Mouse (Mus musculus): ENCODE data around the gene Col9a3. TPM values are rescaled to one million over a fixed set of nuclear protein-coding genes. Genes with fewer than 3 reads are reported as not detected.

Col9a3 gene
- polyA plus RNA-seq (2012; rRNA removed) = 31.5 and 37.5 TPM in 2 replicates

- TF ChIP-seq CTCF (IDR thresholded peaks at IDR 0.05; ENCODE audit: borderline replicate concordance, extremely low read depth, insufficient read depth, insufficient read length) (no peak), POLR2A (IDR thresholded peaks at IDR 0.05; ENCODE audit: borderline replicate concordance, extremely low read depth, insufficient read depth, insufficient read length, poor library complexity, severe bottlenecking) (no peak)
- no peak for DNase-seq (ENCODE audit: low read depth)
These were observed at the start of gene Col9a3 for GRCm38 (mm10) chr2:180597490-180597889. TSS of gene Col9a3 (plus strand) at chr2:180597790.

- DNase-seq (ENCODE audit: low read depth) = peak; percentile 46
- no peak for TF ChIP-seq CTCF (IDR thresholded peaks at IDR 0.05; ENCODE audit: borderline replicate concordance, extremely low read depth, insufficient read depth, insufficient read length)
- no peak for TF ChIP-seq POLR2A (IDR thresholded peaks at IDR 0.05; ENCODE audit: borderline replicate concordance, extremely low read depth, insufficient read depth, insufficient read length, poor library complexity, severe bottlenecking)
These were observed 45.2 kb upstream of the Col9a3 start for GRCm38 (mm10) chr2:180552340-180552739.

GRCm38 (mm10) chr2:180555219-180555618, 42.4 kb upstream of the Col9a3 start:
- TF ChIP-seq CTCF (IDR thresholded peaks at IDR 0.05; ENCODE audit: borderline replicate concordance, extremely low read depth, insufficient read depth, insufficient read length) = peak; percentile 20; the same call in 1 of the 2 replicates
- no peak for TF ChIP-seq POLR2A (IDR thresholded peaks at IDR 0.05; ENCODE audit: borderline replicate concordance, extremely low read depth, insufficient read depth, insufficient read length, poor library complexity, severe bottlenecking)
- DNase-seq (ENCODE audit: low read depth) = peak; percentile 55

- TF ChIP-seq POLR2A (IDR thresholded peaks at IDR 0.05; ENCODE audit: borderline replicate concordance, extremely low read depth, insufficient read depth, insufficient read length, poor library complexity, severe bottlenecking) (no peak), CTCF (IDR thresholded peaks at IDR 0.05; ENCODE audit: borderline replicate concordance, extremely low read depth, insufficient read depth, insufficient read length) (no peak)
- no peak for DNase-seq (ENCODE audit: low read depth)
These were observed 41.1 kb upstream of the Col9a3 start for GRCm38 (mm10) chr2:180556470-180556869.

GRCm38 (mm10) chr2:180560245-180560644, 37.3 kb upstream of the Col9a3 start:
- TF ChIP-seq POLR2A (IDR thresholded peaks at IDR 0.05; ENCODE audit: borderline replicate concordance, extremely low read depth, insufficient read depth, insufficient read length, poor library complexity, severe bottlenecking) (no peak), CTCF (IDR thresholded peaks at IDR 0.05; ENCODE audit: borderline replicate concordance, extremely low read depth, insufficient read depth, insufficient read length) (peak; percentile 60; the same call in 1 of the 2 replicates)
- no peak for DNase-seq (ENCODE audit: low read depth)

- DNase-seq (ENCODE audit: low read depth) = no peak
- TF ChIP-seq POLR2A (IDR thresholded peaks at IDR 0.05; ENCODE audit: borderline replicate concordance, extremely low read depth, insufficient read depth, insufficient read length, poor library complexity, severe bottlenecking) (no peak), CTCF (IDR thresholded peaks at IDR 0.05; ENCODE audit: borderline replicate concordance, extremely low read depth, insufficient read depth, insufficient read length) (peak; percentile 5; the same call in 1 of the 2 replicates)
These were observed 35.4 kb upstream of the Col9a3 start for GRCm38 (mm10) chr2:180562146-180562545.

GRCm38 (mm10) chr2:180563296-180563695, 34.3 kb upstream of the Col9a3 start:
- no peak for TF ChIP-seq CTCF (IDR thresholded peaks at IDR 0.05; ENCODE audit: borderline replicate concordance, extremely low read depth, insufficient read depth, insufficient read length)
- no peak for TF ChIP-seq POLR2A (IDR thresholded peaks at IDR 0.05; ENCODE audit: borderline replicate concordance, extremely low read depth, insufficient read depth, insufficient read length, poor library complexity, severe bottlenecking)
- peak; percentile 11 for DNase-seq (ENCODE audit: low read depth)

- TF ChIP-seq POLR2A (IDR thresholded peaks at IDR 0.05; ENCODE audit: borderline replicate concordance, extremely low read depth, insufficient read depth, insufficient read length, poor library complexity, severe bottlenecking) (no peak), CTCF (IDR thresholded peaks at IDR 0.05; ENCODE audit: borderline replicate concordance, extremely low read depth, insufficient read depth, insufficient read length) (no peak)
- DNase-seq (ENCODE audit: low read depth) = peak; percentile 60
These were observed 33.7 kb upstream of the Col9a3 start for GRCm38 (mm10) chr2:180563841-180564240.

GRCm38 (mm10) chr2:180566240-180566913, 31.2 kb upstream of the Col9a3 start:
- TF ChIP-seq CTCF (IDR thresholded peaks at IDR 0.05; ENCODE audit: borderline replicate concordance, extremely low read depth, insufficient read depth, insufficient read length) = peak; percentile 70
- no peak for TF ChIP-seq POLR2A (IDR thresholded peaks at IDR 0.05; ENCODE audit: borderline replicate concordance, extremely low read depth, insufficient read depth, insufficient read length, poor library complexity, severe bottlenecking)
- peak; percentile 76 for DNase-seq (ENCODE audit: low read depth)

- DNase-seq (ENCODE audit: low read depth) = peak; percentile 80
- TF ChIP-seq CTCF (IDR thresholded peaks at IDR 0.05; ENCODE audit: borderline replicate concordance, extremely low read depth, insufficient read depth, insufficient read length) = no peak
- TF ChIP-seq POLR2A (IDR thresholded peaks at IDR 0.05; ENCODE audit: borderline replicate concordance, extremely low read depth, insufficient read depth, insufficient read length, poor library complexity, severe bottlenecking) = no peak
These were observed 28.5 kb upstream of the Col9a3 start for GRCm38 (mm10) chr2:180569028-180569643.

- DNase-seq (ENCODE audit: low read depth) = no peak
- TF ChIP-seq POLR2A (IDR thresholded peaks at IDR 0.05; ENCODE audit: borderline replicate concordance, extremely low read depth, insufficient read depth, insufficient read length, poor library complexity, severe bottlenecking) (no peak), CTCF (IDR thresholded peaks at IDR 0.05; ENCODE audit: borderline replicate concordance, extremely low read depth, insufficient read depth, insufficient read length) (no peak)
These were observed 21.1 kb upstream of the Col9a3 start for GRCm38 (mm10) chr2:180576482-180576881.
